Mouse (Mus musculus) regulatory T cell (primary cell): ENCODE measurements around the gene Tmcc1.
"Not testable (repeated sequence)": the region's sequence is repeated elsewhere in the genome, so short reads cannot be mapped to it uniquely, and the experiment has no call there.

Experiments
- in situ Hi-C: fragments of 300-600 bp; cut with MboI, MseI; formaldehyde crosslinking; loops from one replicate; pipeline ENCODE4 v1.15.1; 2025; ENCODE audit warnings: high pct_unique_total_duplicates

Gene Tmcc1

DNA sequence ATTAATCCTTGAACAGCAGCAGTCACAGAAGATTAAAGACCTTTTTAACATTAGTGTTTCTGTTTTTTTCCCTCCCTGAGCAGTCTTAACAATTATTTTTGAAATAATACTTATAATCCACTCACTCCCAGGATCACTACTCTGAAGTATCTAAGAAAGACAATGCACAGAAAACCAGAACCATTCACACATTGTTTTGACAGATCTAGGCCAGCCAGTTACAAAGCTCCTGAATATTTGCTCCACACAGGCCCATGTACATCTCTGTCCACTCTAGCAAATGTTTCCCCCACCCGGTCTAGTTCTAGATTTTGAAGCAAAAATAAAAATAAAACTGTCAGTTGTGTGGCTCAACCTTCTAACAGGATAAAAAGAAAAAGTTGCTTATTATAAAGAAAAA is 45.9 kb downstream of the Tmcc1 start:
- in situ Hi-C loops, result no loop called here

GRCm38 (mm10) chr6:116141696-116142095 is 51.6 kb downstream of the Tmcc1 start:
- in situ Hi-C loops, result no loop called here

- in situ Hi-C loops, result no loop called here
Measured at GRCm38 (mm10) chr6:116140782-116141181, 52.5 kb downstream of the Tmcc1 start.

DNA sequence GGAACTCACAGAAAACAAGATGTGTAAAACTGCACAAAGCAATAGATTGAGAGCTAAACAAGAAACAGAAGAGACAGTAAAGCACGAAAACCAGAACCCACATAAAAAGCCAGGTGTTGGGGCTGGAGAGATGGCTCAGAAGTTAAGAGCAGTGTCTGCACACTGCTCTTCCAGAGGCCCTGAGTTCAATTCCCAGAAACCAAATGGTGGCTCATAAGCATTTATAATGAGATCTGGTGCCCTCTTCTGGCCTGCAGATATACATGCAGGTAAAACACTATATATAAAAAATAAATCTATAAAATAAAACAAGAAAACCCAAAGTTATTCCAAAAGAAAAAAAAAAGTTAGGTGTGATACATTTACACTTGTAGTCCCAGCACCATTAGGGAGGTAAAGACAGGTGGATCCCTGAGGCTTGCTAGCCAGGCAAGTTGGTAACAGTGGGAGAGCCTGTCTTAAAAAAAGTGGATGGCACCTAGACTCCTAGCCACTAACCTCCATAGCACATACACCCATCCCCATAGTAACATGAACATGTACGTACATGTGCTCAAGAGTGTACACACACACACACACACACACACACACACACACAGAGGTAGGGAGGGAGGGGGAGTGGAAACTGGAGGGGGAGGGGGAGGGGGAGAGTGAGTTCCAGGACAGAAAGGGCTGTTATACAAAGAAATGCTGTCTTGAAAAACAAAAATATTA is 54.0 kb downstream of the Tmcc1 start:
- in situ Hi-C loops, result no loop called here

DNA sequence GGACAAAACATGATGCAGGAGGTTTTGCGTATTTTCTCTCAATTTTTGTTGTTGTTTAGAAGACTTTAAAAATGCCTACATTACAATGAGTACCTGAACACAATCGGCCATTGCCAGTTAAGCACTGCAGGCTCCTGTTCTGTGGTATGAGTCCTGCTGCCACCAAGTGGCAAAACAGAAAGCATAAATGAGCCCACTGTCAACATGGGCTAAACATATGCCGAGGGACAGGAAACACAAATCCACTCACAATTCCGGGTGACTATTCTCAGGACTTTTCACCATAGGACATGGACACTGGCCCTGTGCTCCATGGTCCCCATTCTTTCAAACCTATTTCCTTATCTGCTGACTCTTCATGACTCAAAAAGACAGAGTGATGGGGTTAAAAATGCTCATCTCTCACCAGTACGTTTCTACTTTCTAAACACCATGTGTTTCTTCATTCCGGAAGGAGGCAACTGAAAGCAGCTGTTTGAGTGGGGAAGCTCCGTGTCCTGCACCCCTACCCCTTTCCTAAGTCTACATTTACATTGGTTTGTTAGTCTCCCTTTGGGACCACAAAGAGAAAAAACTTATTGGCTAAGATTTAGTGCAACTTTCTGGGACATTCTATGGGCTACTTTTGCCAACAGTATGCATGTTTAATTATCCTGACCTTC is 57.2 kb downstream of the Tmcc1 start:
- in situ Hi-C loops, result no loop called here

- in situ Hi-C loops, result loop anchor here (5.0 kb wide), 2 partner anchors 116 to 231 kb away; no protein-coding TSS in a partner anchor
Measured at GRCm38 (mm10) chr6:116133756-116134155, 59.5 kb downstream of the Tmcc1 start.

DNA sequence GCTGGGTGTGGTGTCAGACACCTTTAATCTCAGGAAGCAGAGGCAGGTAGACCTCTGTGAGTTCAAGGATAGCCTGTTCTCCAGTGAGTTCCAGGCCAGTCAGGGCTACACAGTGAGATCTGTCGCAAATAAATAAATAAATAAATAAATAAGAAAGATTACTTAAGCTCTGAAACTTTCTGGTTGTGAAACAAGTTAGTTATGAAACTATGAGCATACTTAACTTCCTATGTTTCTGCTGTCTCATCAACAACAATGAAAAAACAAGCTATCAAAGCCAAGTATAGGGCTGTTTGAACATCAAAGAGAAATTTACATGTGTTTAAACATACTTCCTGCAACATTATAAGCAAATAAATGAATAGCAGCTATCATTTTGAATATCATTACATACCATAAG is 61.5 kb downstream of the Tmcc1 start:
- in situ Hi-C loops, result loop anchor here (5.0 kb wide), 2 partner anchors 114 to 229 kb away; no protein-coding TSS in a partner anchor

- in situ Hi-C loops, result no loop called here
Measured at GRCm38 (mm10) chr6:116128710-116129109, 64.6 kb downstream of the Tmcc1 start.

DNA sequence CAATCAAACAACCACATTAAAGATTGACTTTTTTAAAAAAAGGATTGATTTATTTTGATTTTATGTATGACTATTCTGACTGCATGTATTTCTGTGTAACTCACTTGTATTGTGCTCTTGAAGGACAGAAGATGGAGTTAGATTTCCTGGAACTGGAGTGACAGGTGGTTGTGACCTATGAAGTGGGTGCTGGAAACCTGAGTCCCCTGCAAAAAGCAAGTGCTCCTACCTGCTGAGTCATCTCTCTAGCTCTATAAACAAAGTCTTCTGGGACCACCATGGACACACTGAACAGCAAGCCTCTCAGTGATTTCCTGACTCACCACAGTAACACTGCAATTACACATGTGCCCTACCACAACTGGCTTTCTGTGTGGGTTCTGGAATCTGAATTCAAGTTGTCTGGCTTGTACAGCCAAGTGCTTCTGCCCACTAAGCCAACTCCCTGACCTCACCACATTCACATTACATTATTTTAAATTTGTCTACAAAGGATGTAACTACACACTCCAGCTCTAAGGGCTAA is 65.3 kb downstream of the Tmcc1 start:
- in situ Hi-C loops, result no loop called here

DNA sequence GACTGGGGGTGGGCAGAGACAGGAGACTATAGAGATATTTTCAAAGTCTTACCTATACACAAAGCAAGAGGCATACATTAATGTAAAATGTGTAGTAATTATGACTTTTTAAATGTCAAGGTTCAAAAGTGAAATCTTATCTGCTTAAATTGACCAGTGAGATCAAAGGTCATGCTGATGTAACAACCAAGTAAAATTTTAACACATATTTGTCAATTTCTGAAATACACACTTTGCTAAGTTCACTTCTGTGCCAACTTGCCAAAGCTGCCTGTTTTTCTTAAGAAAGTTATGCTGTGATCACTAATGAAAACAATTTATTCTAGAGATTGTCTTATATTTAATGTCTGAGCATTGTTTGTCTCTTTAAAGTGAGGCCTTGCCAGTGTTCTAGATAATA is 66.7 kb downstream of the Tmcc1 start:
- in situ Hi-C loops, result no loop called here

- in situ Hi-C loops, result no loop called here
Measured at GRCm38 (mm10) chr6:116122881-116123280, 70.4 kb downstream of the Tmcc1 start.

GRCm38 (mm10) chr6:116119669-116120068 is 73.6 kb downstream of the Tmcc1 start:
- in situ Hi-C loops, result no loop called here

GRCm38 (mm10) chr6:116116634-116117033 is 76.7 kb downstream of the Tmcc1 start:
- in situ Hi-C loops, result not testable (repeated sequence)

DNA sequence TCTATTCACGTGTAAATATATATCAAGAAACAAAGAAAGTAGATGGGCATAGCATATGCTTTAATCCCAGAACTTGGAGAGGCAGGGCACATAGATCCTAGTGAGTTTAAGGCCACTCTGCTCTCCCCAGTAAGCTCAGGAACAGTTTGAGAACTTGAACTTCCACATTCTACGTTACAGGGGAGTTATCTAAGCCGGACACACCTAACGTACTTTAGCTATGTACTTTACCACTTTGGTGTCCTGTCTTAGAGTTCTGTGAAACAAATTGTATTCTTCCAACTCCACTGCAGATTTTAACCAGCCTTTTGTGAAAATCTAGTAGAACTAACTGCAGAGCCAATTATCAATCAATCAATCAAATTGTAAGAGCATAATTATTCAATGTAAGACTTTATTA is 82.7 kb downstream of the Tmcc1 start:
- in situ Hi-C loops, result no loop called here

DNA sequence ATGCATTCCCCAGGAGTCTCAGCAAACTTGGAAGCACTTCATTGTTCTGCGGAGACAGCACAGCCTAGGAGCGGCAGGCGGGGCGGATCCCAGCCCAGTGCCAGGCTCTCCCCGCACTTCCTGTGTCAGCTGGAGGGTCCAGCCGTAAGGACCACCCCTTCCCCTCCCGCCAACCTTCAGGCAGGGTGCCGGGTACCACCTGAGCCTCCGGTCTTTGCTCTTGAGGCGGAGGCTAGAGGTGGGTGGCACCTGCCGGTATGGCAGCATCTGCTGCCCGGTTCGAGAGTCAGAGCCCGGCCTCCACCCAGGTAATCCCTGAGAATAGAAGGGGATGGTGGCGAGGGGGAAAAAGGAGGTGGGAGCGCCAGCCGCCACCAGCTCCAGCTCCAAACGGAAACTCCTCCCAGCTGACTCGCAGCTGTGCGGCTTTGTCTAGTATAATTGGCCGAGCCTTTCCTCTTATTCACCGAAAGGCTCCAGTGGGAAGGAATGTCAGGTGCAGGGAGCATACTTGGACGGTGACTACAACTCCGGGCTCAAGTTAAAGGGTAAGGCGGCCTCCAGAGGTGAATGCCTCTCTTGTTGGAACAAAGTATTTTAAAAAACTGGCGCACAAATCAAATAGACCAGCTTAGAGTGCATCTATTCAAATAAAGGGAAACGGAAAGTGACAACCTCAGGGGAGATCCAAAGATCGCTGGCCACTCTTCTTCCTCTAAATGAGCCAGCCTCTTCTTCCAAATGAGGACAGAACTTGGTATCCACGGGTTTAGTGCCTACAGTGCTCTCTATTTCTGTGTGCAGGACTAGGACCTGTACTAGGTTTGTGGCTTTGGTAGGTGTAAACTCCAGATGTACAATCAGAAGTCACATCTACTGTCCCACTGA is 85.6 kb downstream of the Tmcc1 start:
- in situ Hi-C loops, result no loop called here

- in situ Hi-C loops, result no loop called here
Measured at GRCm38 (mm10) chr6:116106967-116107470, 86.3 kb downstream of the Tmcc1 start.

- in situ Hi-C loops, result no loop called here
Measured at GRCm38 (mm10) chr6:116097579-116097978, 95.7 kb downstream of the Tmcc1 start.

GRCm38 (mm10) chr6:116089402-116089801 is 103.9 kb downstream of the Tmcc1 start:
- in situ Hi-C loops, result no loop called here

GRCm38 (mm10) chr6:116086036-116086435 is 107.2 kb downstream of the Tmcc1 start:
- in situ Hi-C loops, result no loop called here

GRCm38 (mm10) chr6:116082239-116082638 is 111.0 kb downstream of the Tmcc1 start:
- in situ Hi-C loops, result no loop called here

GRCm38 (mm10) chr6:116081375-116081774 is 111.9 kb downstream of the Tmcc1 start:
- in situ Hi-C loops, result no loop called here

- in situ Hi-C loops, result no loop called here
Measured at GRCm38 (mm10) chr6:116080756-116081155, 112.5 kb downstream of the Tmcc1 start.
